Mouse (Mus musculus) ES-E14 (cell line): ENCODE data around the gene Fzd5.

Experiments
- CHD2 ChIP-seq: IDR thresholded peaks from 2 replicates; pipeline ENCODE4 v1.6.1; 2014; ENCODE audit warnings: mild to moderate bottlenecking, low read depth, low read length, inconsistent platforms
- HCFC1 ChIP-seq: IDR thresholded peaks from 2 replicates; pipeline ENCODE4 v1.6.1; 2012; ENCODE audit warnings: low read length, inconsistent platforms, borderline replicate concordance; ENCODE audit not compliant: insufficient read depth
- MAFK ChIP-seq: IDR thresholded peaks from 2 replicates; pipeline ENCODE4 v1.6.1; 2014; ENCODE audit warnings: mild to moderate bottlenecking, low read depth, low read length, inconsistent platforms; ENCODE audit not compliant: insufficient read depth
- ZNF384 ChIP-seq: IDR thresholded peaks from 2 replicates; pipeline ENCODE4 v1.6.1; 2012; ENCODE audit warnings: low read depth, low read length, inconsistent platforms

DNA sequence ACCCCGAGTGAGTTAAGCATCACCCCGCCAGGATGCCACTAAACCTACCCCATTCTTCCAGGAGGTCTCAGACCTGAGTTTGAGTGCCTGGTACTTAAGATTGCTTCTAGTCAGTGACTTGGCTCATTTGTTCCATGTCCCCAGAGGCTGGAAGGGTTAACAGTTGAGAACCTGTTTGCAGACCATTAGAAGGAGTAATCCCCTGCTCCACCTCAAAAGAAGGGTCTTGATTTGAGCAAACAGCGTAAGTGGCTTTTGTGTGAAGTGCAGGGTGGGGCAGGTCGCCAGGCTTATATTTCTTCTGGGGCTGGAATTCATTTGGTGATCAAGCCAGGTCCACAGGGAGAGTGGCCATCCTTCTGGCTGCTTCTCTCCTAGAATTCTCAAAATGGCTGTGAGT lies 35.8 kb upstream of the Fzd5 start:
- no peak for TF ChIP-seq MAFK
- TF ChIP-seq CHD2, result no peak
- TF ChIP-seq HCFC1, result no peak
- TF ChIP-seq ZNF384, result no peak
